Mouse (Mus musculus) CH12.LX (cell line): Measurements from ENCODE around the gene Zc3h4.
A peak's percentile ranks its signal among the peaks of the same experiment; 100 is the strongest.

Source experiments
- CTCF ChIP-seq, 2 experiments: IDR thresholded peaks in 1 of 2; conservative IDR thresholded peaks in 1 of 2; 2 replicates each; pipeline ENCODE4 v1.5.1; 2011 to 2012; ENCODE audit warnings: low read depth in 2 of 2, low read length in 2 of 2, improper control_type of control experiment in 1 of 2, inconsistent platforms in 1 of 2, mild to moderate bottlenecking in 1 of 2, moderate library complexity in 1 of 2
- GABPA ChIP-seq: IDR thresholded peaks from 2 replicates; pipeline ENCODE4 v1.6.1; 2012; ENCODE audit warnings: low read depth, low read length, improper control_type of control experiment, inconsistent platforms; ENCODE audit not compliant: insufficient replicate concordance
- KAT2A ChIP-seq: IDR thresholded peaks from 2 replicates; pipeline ENCODE4 v1.6.1; 2012; ENCODE audit warnings: low read length, improper control_type of control experiment, inconsistent platforms; ENCODE audit not compliant: insufficient replicate concordance
- POLR2A ChIP-seq: IDR thresholded peaks from 2 replicates; pipeline ENCODE4 v1.6.1; 2011; ENCODE audit warnings: low read depth, mild to moderate bottlenecking, improper control_type of control experiment, low read length

- peak; percentile 92; the same call in 1 of the 2 replicates for TF ChIP-seq KAT2A
- TF ChIP-seq CTCF (conservative IDR thresholded peaks at IDR 0.05 in 1 of 2, IDR thresholded peaks at IDR 0.05 in 1 of 2; ENCODE audit: low read depth in 2 of 2, low read length in 2 of 2): no peak
- peak; percentile 52; the same call in 1 of the 2 replicates for TF ChIP-seq POLR2A
- no peak; the same call in 1 of the 2 replicates for TF ChIP-seq GABPA
Observed at GRCm38 (mm10) chr7:16452587-16453073, 51.9 kb downstream of the Zc3h4 start, which contains the start of gene Tmem160.
